Mouse (Mus musculus): ENCODE measurements around the gene Mettl25. TPM values are rescaled to one million over a fixed set of nuclear protein-coding genes. Genes with fewer than 3 reads are reported as not detected.

The Mettl25 gene
- 3.0 and 6.0 TPM in 2 replicates for polyA plus RNA-seq (2012; rRNA removed)

DNA sequence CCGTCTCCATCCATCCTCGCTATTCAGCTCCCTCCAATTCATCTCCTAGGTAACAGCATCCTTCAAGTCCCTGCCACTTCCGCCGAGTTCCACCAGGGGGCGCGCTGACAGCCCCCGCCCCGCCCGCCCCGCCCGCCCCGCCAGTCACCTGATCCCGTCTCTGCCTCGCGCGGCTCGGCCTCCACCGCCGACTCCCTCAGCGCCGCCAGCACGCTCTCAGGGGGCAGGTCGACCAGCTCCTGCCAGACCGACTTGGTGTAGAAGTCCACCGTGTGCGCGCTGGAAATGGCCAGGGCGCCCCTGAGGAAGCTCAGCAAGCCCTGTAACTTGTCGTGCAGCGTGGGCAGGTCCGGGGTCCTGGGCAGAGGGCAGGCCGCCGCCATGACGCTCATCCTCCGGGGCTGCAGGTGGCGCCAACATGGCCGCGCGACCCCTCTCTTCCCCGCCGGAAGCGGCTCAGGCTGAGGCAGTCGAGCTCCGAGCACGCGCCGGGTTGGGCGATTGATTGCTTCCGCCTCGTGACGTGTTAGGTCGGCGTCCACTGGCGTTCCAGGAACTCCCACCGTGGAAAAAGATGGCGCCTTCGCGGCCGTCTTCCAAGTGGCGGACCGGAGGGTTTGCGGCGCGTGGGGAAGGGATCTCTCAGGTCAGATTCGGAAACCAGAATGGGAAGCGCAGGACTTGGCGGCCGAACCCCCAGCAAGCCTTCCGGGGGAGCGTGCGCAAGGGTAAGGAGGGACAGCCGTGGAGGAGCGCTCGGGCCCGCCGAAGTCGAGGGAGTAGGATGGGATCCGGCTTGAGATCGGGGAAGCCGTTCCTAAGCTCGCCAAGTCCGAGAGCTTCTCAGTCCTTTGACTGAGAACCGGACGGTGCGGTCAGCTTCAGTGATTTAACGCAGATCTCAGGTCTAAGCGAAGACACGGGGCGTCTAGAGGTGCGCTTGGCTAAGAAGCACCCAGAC lies at the start of gene Mettl25, which contains the start of gene Ccdc59:
Mettl25 (minus strand) TSS at position 453 of the 961 bp plus-strand sequence.
Ccdc59 (plus strand) TSS at position 140 of the 961 bp plus-strand sequence.
- Histone ChIP-seq H3K36me3 (ENCODE audit: control insufficient read depth, insufficient read depth, low read length) (peaks cover 8% of the 10 kb centered on the region), H3K4me3 (ENCODE audit: low read depth, low read length) (peak within 1 kb of the TSS; percentile 74), H3K27me3 (ENCODE audit: control insufficient read depth, insufficient read depth, low read length) (no peaks in the 10 kb centered on the region), H3K4me1 (ENCODE audit: control insufficient read depth, insufficient read depth, insufficient read length, low read length) (peaks cover 5% of the 10 kb centered on the region), H3K27ac (ENCODE audit: insufficient read depth, low read depth, low read length) (peak within 1 kb of the TSS; percentile 91)
- TF ChIP-seq POLR2A (IDR thresholded peaks at IDR 0.05; ENCODE audit: low read depth, low read length), result peak; percentile 46
- TF ChIP-seq CTCF (IDR thresholded peaks at IDR 0.05; ENCODE audit: extremely low read depth, insufficient read length, insufficient replicate concordance, low read depth, low read length), result peak; percentile 60
- under 1% methylated on average over 90 of the region's 90 CpGs for WGBS

DNA sequence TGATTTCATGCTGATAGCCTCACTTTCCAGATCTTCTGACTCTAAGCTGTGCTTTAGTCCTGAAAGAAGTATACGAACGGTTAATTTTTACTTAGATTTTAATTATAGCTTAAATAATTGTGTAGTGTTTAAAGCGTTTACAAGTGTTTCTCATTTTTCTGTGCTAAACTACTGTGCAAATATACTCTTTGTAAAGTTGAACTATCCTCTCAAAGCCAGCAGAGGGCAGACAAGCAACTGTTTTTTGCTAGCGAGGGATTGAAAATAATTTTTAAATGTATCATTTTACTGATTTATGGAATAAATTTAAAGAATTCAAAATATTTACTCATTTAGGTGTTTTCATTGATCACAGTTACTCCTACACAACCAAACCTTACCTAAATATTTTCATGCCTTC lies 26.1 kb upstream of the Mettl25 start:
- H3K36me3 ChIP-seq (ENCODE audit: control insufficient read depth, insufficient read depth, low read length), result no peaks in the 10 kb centered on the region
- no peak overlapping the region for H3K4me3 ChIP-seq (ENCODE audit: low read depth, low read length)
- TF ChIP-seq POLR2A (IDR thresholded peaks at IDR 0.05; ENCODE audit: low read depth, low read length) (no peak), CTCF (IDR thresholded peaks at IDR 0.05; ENCODE audit: extremely low read depth, insufficient read length, insufficient replicate concordance, low read depth, low read length) (no peak)
- WGBS, result 42% methylated on average over 4 of the region's 4 CpGs
- no peaks in the 10 kb centered on the region for H3K4me1 ChIP-seq (ENCODE audit: control insufficient read depth, insufficient read depth, insufficient read length, low read length)
- H3K27ac ChIP-seq (ENCODE audit: insufficient read depth, low read depth, low read length), result no peak overlapping the region
- no peaks in the 10 kb centered on the region for H3K27me3 ChIP-seq (ENCODE audit: control insufficient read depth, insufficient read depth, low read length)

DNA sequence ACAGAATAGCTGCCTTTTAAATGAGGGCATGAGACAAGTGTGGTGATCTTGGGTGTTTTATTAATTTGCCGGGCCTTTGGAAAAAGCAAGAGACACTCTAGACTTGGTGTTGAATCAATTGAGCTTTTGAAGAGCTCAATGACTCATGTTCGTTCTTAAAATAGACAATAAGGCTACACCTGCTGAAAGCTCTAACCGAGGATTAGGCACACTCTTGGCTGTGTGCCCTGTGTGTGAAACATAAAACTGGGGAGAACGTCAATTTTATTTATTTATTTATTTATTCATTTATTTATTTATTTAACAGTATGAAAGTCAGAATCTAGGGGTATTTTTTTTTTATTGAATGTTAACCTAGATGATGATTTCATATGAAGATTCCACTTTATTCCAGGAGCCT lies 10.0 kb upstream of the Mettl25 start:
- Histone ChIP-seq H3K4me3 (ENCODE audit: low read depth, low read length) (no peak overlapping the region), H3K27me3 (ENCODE audit: control insufficient read depth, insufficient read depth, low read length) (no peaks in the 10 kb centered on the region), H3K4me1 (ENCODE audit: control insufficient read depth, insufficient read depth, insufficient read length, low read length) (no peaks in the 10 kb centered on the region), H3K36me3 (ENCODE audit: control insufficient read depth, insufficient read depth, low read length) (peaks cover 23% of the 10 kb centered on the region), H3K27ac (ENCODE audit: insufficient read depth, low read depth, low read length) (no peak overlapping the region)
- TF ChIP-seq POLR2A (IDR thresholded peaks at IDR 0.05; ENCODE audit: low read depth, low read length), result no peak
- TF ChIP-seq CTCF (IDR thresholded peaks at IDR 0.05; ENCODE audit: extremely low read depth, insufficient read length, insufficient replicate concordance, low read depth, low read length), result no peak
- WGBS, result 60% methylated on average over 4 of the region's 4 CpGs

DNA sequence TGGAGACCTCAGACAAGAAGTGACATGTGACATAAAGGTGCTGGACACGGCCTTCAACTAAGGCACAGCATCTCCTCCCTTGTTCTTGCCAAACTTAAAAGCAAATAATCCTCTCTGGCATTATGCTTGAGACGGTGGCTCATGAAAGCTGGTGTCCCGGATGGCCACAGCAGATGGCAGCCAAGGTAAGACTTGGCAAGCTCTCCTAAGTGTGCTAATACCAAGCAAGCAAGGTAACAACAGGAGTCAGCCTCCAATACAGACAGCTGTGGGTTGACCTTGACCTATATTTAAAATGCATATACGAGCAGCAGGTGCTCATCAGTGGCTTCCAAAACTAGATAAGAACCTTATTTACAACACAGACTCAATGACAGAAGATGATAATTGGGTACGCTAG lies 9.1 kb upstream of the Mettl25 start:
- no peak for TF ChIP-seq POLR2A (IDR thresholded peaks at IDR 0.05; ENCODE audit: low read depth, low read length)
- TF ChIP-seq CTCF (IDR thresholded peaks at IDR 0.05; ENCODE audit: extremely low read depth, insufficient read length, insufficient replicate concordance, low read depth, low read length), result no peak
- WGBS, result 52% methylated on average over 5 of the region's 5 CpGs
- no peak overlapping the region for H3K27ac ChIP-seq (ENCODE audit: insufficient read depth, low read depth, low read length)
- H3K27me3 ChIP-seq (ENCODE audit: control insufficient read depth, insufficient read depth, low read length), result no peaks in the 10 kb centered on the region
- no peak overlapping the region for H3K4me3 ChIP-seq (ENCODE audit: low read depth, low read length)
- peaks cover 24% of the 10 kb centered on the region for H3K36me3 ChIP-seq (ENCODE audit: control insufficient read depth, insufficient read depth, low read length)
- H3K4me1 ChIP-seq (ENCODE audit: control insufficient read depth, insufficient read depth, insufficient read length, low read length), result no peaks in the 10 kb centered on the region

DNA sequence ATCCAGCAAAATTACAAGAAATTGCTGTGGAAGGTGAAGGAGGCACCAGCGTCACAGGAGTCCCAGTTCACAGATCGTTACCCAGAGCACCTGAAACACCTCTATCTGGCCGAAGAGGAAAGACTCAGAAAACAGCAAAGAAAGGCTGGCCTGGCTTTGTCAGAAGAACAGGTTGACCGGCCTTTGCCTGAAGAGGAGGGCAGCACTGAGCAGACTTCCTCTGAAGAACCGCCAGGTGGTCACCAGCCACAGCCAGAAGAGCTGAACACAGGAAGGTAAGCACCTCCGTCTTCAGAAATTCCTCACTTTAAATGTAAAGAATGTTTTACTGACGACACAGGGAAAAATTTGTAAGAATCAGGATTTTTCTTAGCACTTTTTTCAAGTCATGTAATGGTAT lies 1.4 kb upstream of the Mettl25 start:
- peaks cover 5% of the 10 kb centered on the region for H3K4me1 ChIP-seq (ENCODE audit: control insufficient read depth, insufficient read depth, insufficient read length, low read length)
- TF ChIP-seq CTCF (IDR thresholded peaks at IDR 0.05; ENCODE audit: extremely low read depth, insufficient read length, insufficient replicate concordance, low read depth, low read length) (no peak), POLR2A (IDR thresholded peaks at IDR 0.05; ENCODE audit: low read depth, low read length) (no peak)
- H3K27me3 ChIP-seq (ENCODE audit: control insufficient read depth, insufficient read depth, low read length), result no peaks in the 10 kb centered on the region
- peaks cover 14% of the 10 kb centered on the region for H3K36me3 ChIP-seq (ENCODE audit: control insufficient read depth, insufficient read depth, low read length)
- H3K27ac ChIP-seq (ENCODE audit: insufficient read depth, low read depth, low read length), result no peak overlapping the region
- H3K4me3 ChIP-seq (ENCODE audit: low read depth, low read length), result 0 out of 2 replicates have a peak overlapping the region, but pooled peaks have one; percentile 10
- 77% methylated on average over 7 of the region's 7 CpGs for WGBS

DNA sequence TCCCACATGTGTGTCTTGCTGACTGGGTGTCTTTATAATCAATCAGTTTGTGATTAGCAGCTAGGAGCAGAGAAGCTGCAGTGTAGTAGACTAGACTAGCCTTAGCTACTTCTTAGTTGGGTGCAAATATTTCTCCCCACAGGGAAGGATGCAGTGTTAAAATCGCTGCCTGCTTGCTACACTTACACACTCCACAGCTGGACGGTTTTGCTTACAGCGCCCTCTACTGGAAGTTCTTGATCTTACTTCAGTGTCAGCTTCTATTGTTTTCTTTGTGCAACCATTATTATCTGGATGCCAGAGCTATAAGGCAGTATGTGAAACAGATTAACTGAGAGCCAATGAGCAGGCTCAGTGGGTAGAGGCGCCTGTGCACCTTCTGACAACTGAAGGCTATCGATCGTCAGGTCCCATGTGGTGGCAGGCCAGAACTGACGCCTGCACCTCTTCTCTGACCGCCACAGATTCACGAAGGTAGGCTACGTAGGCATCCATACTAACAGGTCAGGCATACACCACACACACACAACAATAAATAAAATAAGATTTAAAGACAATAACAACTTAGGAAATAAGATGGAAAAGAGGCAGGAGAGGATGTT lies 6.5 kb downstream of the Mettl25 start:
- Histone ChIP-seq H3K36me3 (ENCODE audit: control insufficient read depth, insufficient read depth, low read length) (peaks cover 2% of the 10 kb centered on the region; the same call in 1 of the 2 replicates), H3K27ac (ENCODE audit: insufficient read depth, low read depth, low read length) (no peak overlapping the region), H3K27me3 (ENCODE audit: control insufficient read depth, insufficient read depth, low read length) (no peaks in the 10 kb centered on the region), H3K4me3 (ENCODE audit: low read depth, low read length) (no peak overlapping the region), H3K4me1 (ENCODE audit: control insufficient read depth, insufficient read depth, insufficient read length, low read length) (no peaks in the 10 kb centered on the region)
- 69% methylated on average over 10 of the region's 10 CpGs for WGBS
- peak; percentile 37; the same call in 1 of the 2 replicates for TF ChIP-seq CTCF (IDR thresholded peaks at IDR 0.05; ENCODE audit: extremely low read depth, insufficient read length, insufficient replicate concordance, low read depth, low read length)
- TF ChIP-seq POLR2A (IDR thresholded peaks at IDR 0.05; ENCODE audit: low read depth, low read length), result no peak
